Mouse (Mus musculus) stomach, embryonic 16.5 days (tissue): ENCODE measurements around the gene Farp1. TPM values are rescaled to one million over a fixed set of nuclear protein-coding genes. Genes with fewer than 3 reads are reported as not detected.

Experiments
- ATAC-seq: fragments of 200-750 bp; cut with Nextera tagmentation; 2 replicates; pipeline ENCODE4 v1.8.0; 2017; ENCODE audit warnings: moderate number of reproducible peaks, moderate TSS enrichment; ENCODE audit not compliant: insufficient read depth, low FRiP score
- H3K27ac ChIP-seq: fragments of 300-500 bp; sonication (generic); 2 replicates; pipeline ENCODE4 v1.5.1; 2014; ENCODE audit warnings: low read length
- H3K27me3 ChIP-seq: fragments of 300-500 bp; sonication (generic); 2 replicates; pipeline ENCODE4 v1.6.1; 2014; ENCODE audit warnings: low read length, control low read depth, mixed read lengths; ENCODE audit not compliant: control insufficient read depth, insufficient read depth
- H3K36me3 ChIP-seq: fragments of 300-500 bp; sonication (generic); 2 replicates; pipeline ENCODE4 v1.6.1; 2014; ENCODE audit warnings: low read length; ENCODE audit not compliant: control insufficient read depth, insufficient read depth
- H3K4me1 ChIP-seq: fragments of 300-500 bp; sonication (generic); 2 replicates; pipeline ENCODE4 v1.6.1; 2014; ENCODE audit warnings: low read length, control low read depth, mixed read lengths; ENCODE audit not compliant: control insufficient read depth, insufficient read depth
- H3K4me2 ChIP-seq: fragments of 300-500 bp; sonication (generic); 2 replicates; pipeline ENCODE4 v1.6.1; 2014; ENCODE audit warnings: low read depth, low read length, mixed read lengths
- H3K4me3 ChIP-seq: fragments of 300-500 bp; sonication (generic); replicated peaks from 2 replicates; pipeline ENCODE4 v1.5.1; 2014; ENCODE audit warnings: mild to moderate bottlenecking, low read length
- H3K9ac ChIP-seq: fragments of 300-500 bp; sonication (generic); 2 replicates; pipeline ENCODE4 v1.6.1; 2014; ENCODE audit warnings: low read length
- H3K9me3 ChIP-seq: fragments of 300-500 bp; sonication (generic); replicated peaks from 2 replicates; pipeline ENCODE4 v1.6.1; 2016; ENCODE audit warnings: low read length, control low read depth; ENCODE audit not compliant: control insufficient read depth
- whole genome bisulfite sequencing: fragments of 180-500 bp; shearing (Covaris S2); extraction: QIAGEN DNeasy Blood & Tissue Kit; methylation state at CpG from one replicate; pipeline ENCODE4 v1.1.7; 2014; 5-methylcytosine and 5-hydroxymethylcytosine counted together
- polyA plus RNA-seq: library from polyadenylated mRNA; unstranded; fragments of >200 nt; fragmentation: Nextera tagmentation; extraction: Ambion mirVana; gene quantifications from 2 replicates; pipeline ENCODE4 v1.2.1, GENCODE M21; 2015

Gene Farp1
- polyA plus RNA-seq, 1 experiment from 2014 or later: 15.2 TPM

DNA sequence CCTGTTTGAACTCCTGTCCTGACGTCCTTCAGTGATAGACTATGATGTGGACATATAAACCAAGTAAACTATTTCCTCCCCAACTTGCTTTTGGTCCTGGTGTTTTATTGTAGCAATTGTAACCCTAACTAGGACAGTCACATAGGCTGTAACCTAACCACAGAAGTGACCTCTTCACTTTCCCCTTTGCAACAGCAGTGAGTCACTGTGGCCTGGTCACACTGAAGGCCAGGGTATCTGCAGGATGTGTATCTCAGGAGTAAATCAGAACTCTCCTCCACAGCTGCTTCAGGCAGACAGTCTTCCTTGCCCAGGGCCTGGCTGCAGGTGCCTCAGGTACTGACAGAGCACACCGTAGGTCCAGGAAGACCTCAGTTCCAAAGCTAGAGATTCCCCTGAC is 3.6 kb upstream of the Farp1 start:
- Histone ChIP-seq H3K4me3 (no peak overlapping the region), H3K9me3 (no peaks in the 10 kb centered on the region), H3K4me1 (no peaks in the 10 kb centered on the region), H3K9ac (no peak overlapping the region), H3K27me3 (no peaks in the 10 kb centered on the region), H3K4me2 (no peak overlapping the region), H3K27ac (no peak overlapping the region), H3K36me3 (no peaks in the 10 kb centered on the region)
- 65% methylated on average over 2 of the region's 2 CpGs for WGBS
- ATAC-seq: no peak

DNA sequence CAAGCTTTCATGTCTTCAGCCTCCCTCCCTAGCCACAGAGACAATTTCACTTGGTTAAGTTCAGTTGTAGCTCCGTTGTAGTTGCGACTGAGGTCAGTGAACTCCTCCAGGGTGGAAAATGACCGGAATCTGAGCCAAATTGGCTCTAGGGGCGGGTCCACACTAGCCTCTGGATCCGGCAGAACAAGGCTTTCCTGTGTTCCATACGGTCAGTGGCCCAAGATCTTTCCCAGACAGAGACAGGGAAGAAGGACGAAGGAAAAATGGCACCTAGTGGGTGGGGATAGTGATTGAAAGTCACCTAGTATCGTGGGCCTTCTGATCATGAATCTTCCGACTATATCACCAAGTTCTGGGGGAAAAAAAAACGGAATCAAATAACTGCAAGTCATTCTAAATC is 475 bp upstream of the Farp1 start:
- Histone ChIP-seq H3K27me3 (no peaks in the 10 kb centered on the region), H3K9ac (peak overlapping the region; percentile 95; the same call in 1 of the 2 replicates), H3K4me1 (peaks cover 19% of the 10 kb centered on the region), H3K9me3 (no peaks in the 10 kb centered on the region), H3K4me3 (peak overlapping the region; percentile 79), H3K27ac (no peak overlapping the region), H3K36me3 (no peaks in the 10 kb centered on the region), H3K4me2 (peak overlapping the region; percentile 97)
- ATAC-seq: no peak
- WGBS: 28% methylated on average over 10 of the region's 10 CpGs

DNA sequence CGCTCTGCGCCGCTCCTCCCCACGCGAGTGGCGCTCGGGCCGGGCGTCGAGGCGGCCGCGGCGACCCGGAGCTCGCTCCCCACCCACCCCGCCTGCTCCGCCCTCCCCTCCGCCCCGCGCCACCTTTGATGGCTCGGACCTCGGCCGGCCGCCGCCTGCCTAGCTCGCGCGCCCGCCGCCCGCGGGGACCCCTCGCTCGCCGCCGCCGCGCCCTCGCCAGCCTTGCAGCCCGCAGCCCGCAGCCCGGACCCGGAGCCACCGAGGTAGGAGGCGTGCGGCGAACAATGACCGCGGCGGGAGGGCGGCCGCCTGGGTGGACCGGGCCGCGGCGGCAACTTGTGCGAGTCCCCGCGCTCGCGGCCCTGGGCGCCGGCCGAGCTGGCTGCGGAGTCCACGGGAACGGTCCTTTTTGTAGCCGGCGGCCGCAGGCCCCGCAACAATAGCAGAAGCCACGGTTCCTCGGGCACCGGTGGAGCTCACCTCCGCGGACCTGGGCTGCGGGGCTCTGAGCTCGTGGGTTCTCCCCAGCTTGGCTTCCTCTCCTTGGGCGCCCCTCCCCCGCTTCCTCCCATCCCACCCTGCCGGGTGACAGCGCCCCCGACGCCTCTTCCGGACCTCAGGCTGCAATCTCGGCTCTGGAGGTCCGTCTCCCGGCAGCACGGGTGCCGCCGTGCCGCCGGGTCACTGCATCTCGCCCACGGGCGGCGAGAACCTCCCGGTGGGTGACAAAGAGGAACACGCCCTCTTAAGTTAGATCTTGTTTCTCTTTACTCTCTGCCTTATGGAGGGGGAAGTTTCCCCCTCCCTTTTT is 868 bp downstream of the Farp1 start:
- Histone ChIP-seq H3K4me1 (peaks cover 19% of the 10 kb centered on the region), H3K4me3 (peak overlapping the region; percentile 79), H3K9me3 (no peaks in the 10 kb centered on the region), H3K9ac (peak overlapping the region; percentile 95), H3K36me3 (no peaks in the 10 kb centered on the region), H3K27me3 (no peaks in the 10 kb centered on the region), H3K4me2 (peak overlapping the region; percentile 97), H3K27ac (peak overlapping the region; percentile 84)
- under 1% methylated on average over 88 of the region's 100 CpGs for WGBS
- ATAC-seq: peak; percentile 80

DNA sequence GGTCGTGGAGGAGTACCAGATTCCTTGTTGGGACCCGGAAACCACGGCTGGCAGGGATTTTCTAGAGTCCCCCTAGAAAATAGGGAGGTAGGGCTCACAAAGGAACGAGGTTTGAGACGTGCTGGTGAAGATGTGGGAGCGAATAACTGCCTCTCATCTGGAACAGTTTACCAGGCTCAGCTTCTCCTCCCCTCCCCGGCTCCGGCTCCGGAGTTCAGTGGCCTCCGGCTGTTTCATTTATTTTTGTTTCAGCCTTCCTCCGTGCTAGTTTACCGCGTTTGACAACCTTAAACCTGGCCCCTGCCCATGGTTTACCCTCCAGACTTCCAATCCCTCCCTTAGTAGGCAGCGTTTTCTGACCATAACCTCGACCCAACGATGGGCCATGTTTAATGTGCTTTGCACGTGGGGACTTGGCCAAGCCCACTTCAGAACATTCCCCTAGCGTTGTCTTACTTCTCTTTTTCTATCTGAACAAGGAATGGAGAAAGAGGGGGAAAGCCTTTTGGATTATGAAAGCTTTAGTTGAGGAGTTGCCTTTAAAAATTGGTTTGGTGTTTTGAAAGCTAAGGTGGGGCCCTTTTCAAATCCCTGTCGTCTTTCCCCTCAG is 1.7 kb downstream of the Farp1 start:
- under 1% methylated on average over 19 of the region's 19 CpGs for WGBS
- peaks cover 19% of the 10 kb centered on the region for H3K4me1 ChIP-seq
- no peak for ATAC-seq
- no peaks in the 10 kb centered on the region for H3K36me3 ChIP-seq
- peak overlapping the region; percentile 95 for H3K9ac ChIP-seq
- H3K4me3 ChIP-seq: peak overlapping the region; percentile 79
- H3K9me3 ChIP-seq: no peaks in the 10 kb centered on the region
- H3K4me2 ChIP-seq: peak overlapping the region; percentile 97
- peak overlapping the region; percentile 84 for H3K27ac ChIP-seq
- H3K27me3 ChIP-seq: no peaks in the 10 kb centered on the region

DNA sequence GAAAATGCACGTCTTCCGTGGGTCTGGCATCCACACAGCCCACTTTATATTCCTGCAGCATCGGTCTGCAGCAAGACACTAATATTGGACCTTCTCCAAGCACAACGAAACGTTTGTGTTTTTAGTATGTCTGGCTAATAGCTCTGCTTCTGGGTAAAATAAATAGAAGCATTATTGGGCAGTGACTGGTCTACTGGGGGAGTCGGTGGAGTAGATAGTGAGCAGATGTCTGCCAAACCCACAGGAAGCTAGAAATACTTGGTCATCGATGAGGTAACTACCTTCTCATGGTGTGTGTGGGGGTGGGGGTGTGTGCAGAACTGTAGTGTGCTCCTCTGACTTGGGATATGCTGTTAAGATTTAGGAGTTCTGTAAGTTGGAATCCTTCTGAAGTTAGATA is 2.3 kb downstream of the Farp1 start:
- Histone ChIP-seq H3K4me2 (peak overlapping the region; percentile 97), H3K4me3 (peak overlapping the region; percentile 79), H3K27me3 (no peaks in the 10 kb centered on the region), H3K9ac (peak overlapping the region; percentile 95), H3K27ac (peak overlapping the region; percentile 84), H3K4me1 (peaks cover 19% of the 10 kb centered on the region), H3K9me3 (no peaks in the 10 kb centered on the region), H3K36me3 (no peaks in the 10 kb centered on the region)
- ATAC-seq: no peak
- WGBS: 11% methylated on average over 7 of the region's 7 CpGs

DNA sequence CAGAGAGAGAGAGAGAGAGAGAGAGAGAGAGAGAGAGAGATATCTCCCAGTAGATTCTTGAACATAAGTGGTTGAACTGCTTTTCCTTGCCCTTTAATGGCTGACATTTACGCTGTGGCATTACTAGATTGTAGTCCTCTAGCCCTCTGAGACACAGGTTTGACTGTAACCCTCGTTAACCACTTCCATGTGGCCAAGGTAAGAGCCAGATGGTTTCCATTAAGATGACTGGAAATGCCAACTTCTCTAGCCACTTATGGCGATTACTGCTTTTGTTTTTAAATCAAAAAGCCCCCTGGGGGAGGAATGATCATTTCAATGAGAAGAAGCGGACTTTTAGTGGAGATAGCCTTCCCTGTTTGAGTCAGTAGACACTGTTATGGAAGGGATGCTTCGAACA is 3.7 kb downstream of the Farp1 start:
- no peak overlapping the region for H3K4me2 ChIP-seq
- no peaks in the 10 kb centered on the region for H3K9me3 ChIP-seq
- ATAC-seq: no peak
- H3K9ac ChIP-seq: no peak overlapping the region
- no peak overlapping the region for H3K4me3 ChIP-seq
- no peaks in the 10 kb centered on the region for H3K27me3 ChIP-seq
- H3K36me3 ChIP-seq: no peaks in the 10 kb centered on the region
- H3K4me1 ChIP-seq: peaks cover 19% of the 10 kb centered on the region
- WGBS: 53% methylated on average over 5 of the region's 5 CpGs
- H3K27ac ChIP-seq: no peak overlapping the region

DNA sequence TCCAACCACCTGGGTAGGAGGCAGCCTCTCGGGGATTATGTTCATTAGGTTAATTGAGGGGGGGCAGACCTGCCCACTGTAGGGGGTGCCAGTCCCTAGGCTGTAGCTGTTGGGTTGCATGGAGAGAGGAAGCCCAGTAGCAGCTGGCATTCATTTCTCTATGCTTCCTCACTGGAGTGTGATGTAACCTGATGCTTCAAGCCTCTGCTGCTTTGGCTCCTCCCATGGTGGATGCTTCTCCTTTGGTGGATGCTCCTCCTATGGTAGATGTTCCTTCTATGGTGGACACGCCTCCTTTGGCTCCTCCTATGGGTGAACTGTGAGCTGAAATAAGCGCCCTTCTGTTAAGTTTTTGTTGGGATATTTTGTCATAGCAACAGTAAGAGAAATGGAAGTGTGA is 9.1 kb downstream of the Farp1 start:
- H3K4me2 ChIP-seq: no peak overlapping the region
- H3K9me3 ChIP-seq: no peaks in the 10 kb centered on the region
- ATAC-seq: no peak
- no peak overlapping the region for H3K27ac ChIP-seq
- 92% methylated on average over 3 of the region's 3 CpGs for WGBS
- no peak overlapping the region for H3K9ac ChIP-seq
- H3K4me1 ChIP-seq: peaks cover 1% of the 10 kb centered on the region
- H3K36me3 ChIP-seq: no peaks in the 10 kb centered on the region
- H3K27me3 ChIP-seq: no peaks in the 10 kb centered on the region
- H3K4me3 ChIP-seq: no peak overlapping the region

DNA sequence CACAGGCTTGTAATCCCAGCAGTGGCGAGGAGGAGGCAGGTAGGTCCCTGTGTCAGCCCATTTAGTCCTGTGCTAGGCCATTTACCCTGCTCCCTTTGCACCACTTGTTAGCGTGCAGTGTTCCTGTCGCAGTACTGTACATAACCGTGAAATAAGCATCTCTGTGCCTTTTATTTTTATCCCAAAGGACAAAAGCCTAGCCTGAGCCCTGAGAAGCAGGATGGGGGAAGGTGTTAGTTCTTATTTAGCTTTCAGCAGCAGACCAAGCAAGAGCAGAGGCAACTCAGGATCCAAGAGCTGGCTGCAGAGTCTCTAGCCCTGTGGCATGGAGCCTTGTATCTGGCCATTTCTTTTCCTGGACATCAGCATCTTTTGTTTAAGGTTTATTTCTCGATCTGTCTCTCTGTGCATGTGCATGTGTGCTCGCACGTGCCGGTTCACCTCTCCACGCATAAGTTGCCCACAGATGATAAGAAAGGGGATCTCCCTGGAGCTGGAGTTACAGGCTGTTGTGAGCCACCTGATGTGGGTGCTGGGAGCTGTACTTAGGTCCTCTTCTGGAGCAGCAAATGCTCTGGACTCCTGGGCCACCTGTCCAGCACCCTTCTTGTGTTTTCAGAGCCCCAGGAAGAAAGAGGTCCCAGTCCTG is 11.4 kb downstream of the Farp1 start:
- Histone ChIP-seq H3K9ac (no peak overlapping the region), H3K4me3 (no peak overlapping the region), H3K4me2 (no peak overlapping the region), H3K4me1 (no peaks in the 10 kb centered on the region), H3K27ac (no peak overlapping the region; the same call in 1 of the 2 replicates), H3K36me3 (no peaks in the 10 kb centered on the region), H3K9me3 (no peaks in the 10 kb centered on the region), H3K27me3 (no peaks in the 10 kb centered on the region)
- WGBS: 82% methylated on average over 9 of the region's 9 CpGs
- ATAC-seq: no peak

DNA sequence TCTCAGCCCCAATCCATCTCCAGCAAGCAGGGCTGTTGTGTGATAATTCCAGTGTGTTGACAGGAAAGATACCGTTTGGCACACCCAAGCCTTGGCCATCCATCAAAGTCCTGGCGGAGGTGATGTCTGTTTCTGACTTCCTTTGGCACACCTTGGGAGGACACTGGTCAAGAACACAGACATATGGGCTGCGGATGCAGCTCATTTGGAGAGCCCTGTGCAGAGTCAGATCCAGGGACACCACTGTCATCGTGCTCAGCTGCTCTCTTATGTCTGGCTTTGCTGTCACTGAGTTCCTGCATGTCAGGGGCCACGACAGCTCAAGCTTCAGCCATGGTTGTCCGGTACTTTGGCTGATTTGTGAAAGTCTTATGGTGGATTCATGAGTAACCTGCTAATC is 12.8 kb downstream of the Farp1 start:
- Histone ChIP-seq H3K36me3 (no peaks in the 10 kb centered on the region), H3K9me3 (no peaks in the 10 kb centered on the region), H3K4me3 (no peak overlapping the region), H3K27ac (no peak overlapping the region), H3K4me1 (peaks cover 5% of the 10 kb centered on the region), H3K27me3 (no peaks in the 10 kb centered on the region), H3K9ac (no peak overlapping the region), H3K4me2 (no peak overlapping the region)
- 71% methylated on average over 6 of the region's 6 CpGs for WGBS
- ATAC-seq: no peak
